Mouse (Mus musculus) heart, adult 2 months (tissue): Measurements from ENCODE around the gene Smarca2. TPM values are rescaled to one million over a fixed set of nuclear protein-coding genes. Genes with fewer than 3 reads are reported as not detected.
A peak's percentile ranks its signal among the peaks of the same experiment; 100 is the strongest.

Source experiments
- DNase-seq, 2 experiments: peaks; one replicate each; pipeline ENCODE4 v3.0.0; 2021
- H3K27ac ChIP-seq: fragments of 200-600 bp; 2 replicates; pipeline ENCODE4 v1.8.1; 2022
- H3K27me3 ChIP-seq: fragments of 200-500 bp; 2 replicates; pipeline ENCODE4 v1.6.1; 2012; ENCODE audit warnings: mild to moderate bottlenecking, low read length, inconsistent platforms, mixed read lengths; ENCODE audit not compliant: control insufficient read depth, insufficient read depth
- H3K36me3 ChIP-seq: fragments of 200-500 bp; 2 replicates; pipeline ENCODE4 v1.6.1; 2012; ENCODE audit warnings: low read length, inconsistent platforms; ENCODE audit not compliant: control insufficient read depth, insufficient read depth
- H3K4me1 ChIP-seq: fragments of 200-500 bp; 2 replicates; pipeline ENCODE4 v1.6.1; 2011; ENCODE audit warnings: low read length; ENCODE audit not compliant: control insufficient read depth, insufficient read depth
- H3K4me3 ChIP-seq: fragments of 200-600 bp; 2 replicates; pipeline ENCODE4 v1.8.1; 2022
- H3K79me2 ChIP-seq: fragments of 200-500 bp; replicated peaks from 2 replicates; pipeline ENCODE4 v1.6.1; 2012; ENCODE audit warnings: mild to moderate bottlenecking, inconsistent platforms, low read length, moderate library complexity, mixed read lengths; ENCODE audit not compliant: control insufficient read depth, insufficient read depth
- H3K9ac ChIP-seq: fragments of 200-500 bp; 2 replicates; pipeline ENCODE4 v1.6.1; 2012; ENCODE audit warnings: low read depth, mild to moderate bottlenecking, control low read depth, inconsistent platforms, low read length, mixed read lengths
- CTCF ChIP-seq: fragments of 200-600 bp; IDR thresholded peaks from 2 replicates; pipeline ENCODE4 v1.8.1; 2022; ENCODE audit warnings: antibody characterized with exemption, mild to moderate bottlenecking, moderate library complexity
- EP300 ChIP-seq: fragments of 200-500 bp; IDR thresholded peaks from 2 replicates; pipeline ENCODE4 v1.6.1; 2011; ENCODE audit warnings: low read depth, low read length, control low read depth; ENCODE audit not compliant: insufficient read depth
- POLR2A ChIP-seq: fragments of 200-500 bp; IDR thresholded peaks from 2 replicates; pipeline ENCODE4 v1.6.1; 2011; ENCODE audit warnings: mild to moderate bottlenecking, low read depth, low read length, control low read depth; ENCODE audit not compliant: insufficient read depth
- WGBS: fragments of 180-500 bp; shearing (Covaris S2); methylation state at CpG from one replicate; pipeline ENCODE4 v1.1.7; 2018; 5-methylcytosine and 5-hydroxymethylcytosine counted together
- intact Hi-C: fragments of 180-260 bp; cut with DNase I; formaldehyde crosslinking; loops from one replicate; pipeline ENCODE4 v1.15.1; 2025
- polyA plus RNA-seq: library from polyadenylated mRNA; depleted of rRNA; stranded (reverse); fragments of >200 nt; gene quantifications from 2 replicates; pipeline ENCODE4 v1.2.3, GENCODE M21; 2012
- total RNA-seq, 2 experiments: library from RNA; stranded (reverse); gene quantifications; 2 replicates each; pipeline ENCODE4 v1.2.3; 2021

The Smarca2 gene
- total and polyA plus RNA-seq, 3 experiments = 24.3 to 72.1 (median 65.7) TPM

GRCm38 (mm10) chr19:26746290-26746689 is 141.4 kb downstream of the Smarca2 start:
- DNase-seq = no peak
- TF ChIP-seq CTCF (no peak), POLR2A (no peak), EP300 (no peak)
- Histone ChIP-seq H3K9ac (no peak overlapping the region), H3K27me3 (no peaks in the 10 kb centered on the region), H3K36me3 (no peaks in the 10 kb centered on the region), H3K27ac (no peak overlapping the region), H3K79me2 (no peaks in the 10 kb centered on the region), H3K4me3 (no peak overlapping the region), H3K4me1 (peaks cover 1% of the 10 kb centered on the region; the same call in 1 of the 2 replicates)
- 86% methylated on average over 10 of the region's 10 CpGs for WGBS
- intact Hi-C loops = no loop called here

GRCm38 (mm10) chr19:26746709-26747467 is 142.0 kb downstream of the Smarca2 start:
- peak overlapping the region; percentile 83 for H3K27ac ChIP-seq
- peaks cover 1% of the 10 kb centered on the region; the same call in 1 of the 2 replicates for H3K4me1 ChIP-seq
- no peaks in the 10 kb centered on the region for H3K36me3 ChIP-seq
- WGBS = 50% methylated on average over 6 of the region's 6 CpGs
- no peaks in the 10 kb centered on the region for H3K27me3 ChIP-seq
- no peaks in the 10 kb centered on the region for H3K79me2 ChIP-seq
- no peak for TF ChIP-seq CTCF
- TF ChIP-seq POLR2A = no peak
- TF ChIP-seq EP300 = no peak
- H3K9ac ChIP-seq = no peak overlapping the region
- intact Hi-C loops = no loop called here
- H3K4me3 ChIP-seq = peak overlapping the region; percentile 72
- DNase-seq = no peak

- intact Hi-C loops = no loop called here
- peak overlapping the region; percentile 72 for H3K4me3 ChIP-seq
- peaks cover 1% of the 10 kb centered on the region; the same call in 1 of the 2 replicates for H3K4me1 ChIP-seq
- WGBS = under 1% methylated on average over 36 of the region's 36 CpGs
- peak; percentile 69 to 75 for DNase-seq
- no peaks in the 10 kb centered on the region for H3K36me3 ChIP-seq
- H3K79me2 ChIP-seq = no peaks in the 10 kb centered on the region
- peak overlapping the region; percentile 56 for H3K9ac ChIP-seq
- H3K27me3 ChIP-seq = no peaks in the 10 kb centered on the region
- H3K27ac ChIP-seq = peak overlapping the region; percentile 83
- TF ChIP-seq POLR2A (peak; percentile 35; the same call in 1 of the 2 replicates), CTCF (peak; percentile 55), EP300 (no peak)
Measured at GRCm38 (mm10) chr19:26747571-26748539, 143.0 kb downstream of the Smarca2 start.

- 1% methylated on average over 6 of the region's 6 CpGs for WGBS
- Histone ChIP-seq H3K4me1 (peaks cover 1% of the 10 kb centered on the region; the same call in 1 of the 2 replicates), H3K27me3 (no peaks in the 10 kb centered on the region), H3K4me3 (peak overlapping the region; percentile 72), H3K36me3 (no peaks in the 10 kb centered on the region), H3K27ac (peak overlapping the region; percentile 83), H3K9ac (peak overlapping the region; percentile 42; the same call in 1 of the 2 replicates), H3K79me2 (no peaks in the 10 kb centered on the region)
- no peak for TF ChIP-seq CTCF
- no peak for TF ChIP-seq EP300
- TF ChIP-seq POLR2A = no peak
- DNase-seq = no peak
- intact Hi-C loops = no loop called here
Measured at GRCm38 (mm10) chr19:26748676-26749075, 143.8 kb downstream of the Smarca2 start.

- Histone ChIP-seq H3K27me3 (no peaks in the 10 kb centered on the region), H3K27ac (peak overlapping the region; percentile 21), H3K36me3 (no peaks in the 10 kb centered on the region), H3K4me1 (peaks cover 1% of the 10 kb centered on the region; the same call in 1 of the 2 replicates), H3K79me2 (no peaks in the 10 kb centered on the region), H3K4me3 (peak overlapping the region; percentile 32; the same call in 1 of the 2 replicates), H3K9ac (peak overlapping the region; percentile 31; the same call in 1 of the 2 replicates)
- DNase-seq = peak in 1 of 2 experiments; percentile 31
- TF ChIP-seq CTCF (no peak), EP300 (no peak), POLR2A (no peak)
- intact Hi-C loops = no loop called here
- WGBS = 37% methylated on average over 11 of the region's 11 CpGs
Measured at GRCm38 (mm10) chr19:26749427-26750137, 144.7 kb downstream of the Smarca2 start.
